Mouse (Mus musculus) thymus, adult 18-20 months (tissue): ENCODE data around the gene Ndufa8.
A peak's percentile ranks its signal among the peaks of the same experiment; 100 is the strongest.

ENCODE experiments used
- DNase-seq, 2 experiments: peaks; one replicate each; pipeline ENCODE4 v3.0.0; 2022; ENCODE audit warnings: mixed read lengths in 2 of 2

Ndufa8 gene

GRCm38 (mm10) chr2:36048748-36049566 lies at the start of gene Ndufa8, which contains the start of gene Morn5:
Gene Ndufa8 (minus strand): TSS chr2:36049406.
Gene Morn5 (plus strand): TSS chr2:36049458.
- peak; percentile 95 to 97 for DNase-seq

- DNase-seq, result no peak
These were observed 48.8 kb upstream of the Ndufa8 start for GRCm38 (mm10) chr2:36098021-36098420.

- DNase-seq, result no peak
These were observed 48.1 kb upstream of the Ndufa8 start for GRCm38 (mm10) chr2:36097129-36097815.

- no peak for DNase-seq
These were observed 44.8 kb upstream of the Ndufa8 start for GRCm38 (mm10) chr2:36093914-36094475.

GRCm38 (mm10) chr2:36093301-36093700 lies 44.1 kb upstream of the Ndufa8 start:
- DNase-seq, result no peak

- DNase-seq, result no peak
These were observed 43.5 kb upstream of the Ndufa8 start for GRCm38 (mm10) chr2:36092748-36093147.

- DNase-seq, result peak; percentile 34 to 46
These were observed 41.9 kb upstream of the Ndufa8 start for GRCm38 (mm10) chr2:36090853-36091741.

GRCm38 (mm10) chr2:36089190-36089589 lies 40.0 kb upstream of the Ndufa8 start:
- DNase-seq, result no peak

GRCm38 (mm10) chr2:36085041-36085440 lies 35.8 kb upstream of the Ndufa8 start:
- no peak for DNase-seq

GRCm38 (mm10) chr2:36082802-36083580 lies 33.8 kb upstream of the Ndufa8 start:
- DNase-seq, result no peak

GRCm38 (mm10) chr2:36081446-36081845 lies 32.2 kb upstream of the Ndufa8 start:
- DNase-seq, result no peak

- no peak for DNase-seq
These were observed 28.1 kb upstream of the Ndufa8 start for GRCm38 (mm10) chr2:36077160-36077761.

GRCm38 (mm10) chr2:36075210-36075609 lies 26.0 kb upstream of the Ndufa8 start:
- no peak for DNase-seq

GRCm38 (mm10) chr2:36073781-36074180 lies 24.6 kb upstream of the Ndufa8 start:
- no peak for DNase-seq

- DNase-seq, result no peak
These were observed 22.6 kb upstream of the Ndufa8 start for GRCm38 (mm10) chr2:36071660-36072305.

- DNase-seq, result no peak
These were observed 17.9 kb upstream of the Ndufa8 start for GRCm38 (mm10) chr2:36067132-36067531.

GRCm38 (mm10) chr2:36061409-36061808 lies 12.2 kb upstream of the Ndufa8 start:
- no peak for DNase-seq

GRCm38 (mm10) chr2:36056248-36056647 lies 7.0 kb upstream of the Ndufa8 start:
- no peak for DNase-seq

- DNase-seq, result no peak
These were observed 4.0 kb upstream of the Ndufa8 start for GRCm38 (mm10) chr2:36053249-36053648.

GRCm38 (mm10) chr2:36049567-36049954 lies 355 bp upstream of the Ndufa8 start:
- no peak for DNase-seq

- DNase-seq, result no peak
These were observed 1.0 kb downstream of the Ndufa8 start for GRCm38 (mm10) chr2:36048164-36048563.
